Mouse (Mus musculus): ENCODE measurements around the gene Tns2.
"Not testable (repeated sequence)": the region's sequence is repeated elsewhere in the genome, so short reads cannot be mapped to it uniquely, and the experiment has no call there.

Gene Tns2

GRCm38 (mm10) chr15:102136129-102136758 lies 36.0 kb downstream of the Tns2 start, which contains the start of gene Spryd3:
Gene Spryd3, minus strand, starts transcription at chr15:102136234.
- DNase-seq (ENCODE audit: low spot score in 2 of 2): peak; percentile 90 to 98

- no peak for DNase-seq (ENCODE audit: low spot score in 2 of 2)
Measured at GRCm38 (mm10) chr15:102141120-102141519, 40.9 kb downstream of the Tns2 start.

- DNase-seq (ENCODE audit: low spot score in 2 of 2): peak in 1 of 2 experiments; percentile 48
Measured at GRCm38 (mm10) chr15:102142914-102143912, 43.0 kb downstream of the Tns2 start.

- peak in 1 of 2 experiments; percentile 30 for DNase-seq (ENCODE audit: low spot score in 2 of 2)
Measured at GRCm38 (mm10) chr15:102144274-102144711, 44.1 kb downstream of the Tns2 start, which contains the start of gene Igfbp6. Gene Igfbp6, plus strand, starts transcription at chr15:102144362.

GRCm38 (mm10) chr15:102144726-102145125 lies 44.5 kb downstream of the Tns2 start:
- no peak for DNase-seq (ENCODE audit: low spot score in 2 of 2)

- peak in 1 of 2 experiments; percentile 66 for DNase-seq (ENCODE audit: low spot score in 2 of 2)
Measured at GRCm38 (mm10) chr15:102145330-102145729, 45.1 kb downstream of the Tns2 start.

GRCm38 (mm10) chr15:102146089-102146488 lies 45.9 kb downstream of the Tns2 start:
- no peak for DNase-seq (ENCODE audit: low spot score in 2 of 2)

GRCm38 (mm10) chr15:102146882-102147281 lies 46.7 kb downstream of the Tns2 start:
- DNase-seq (ENCODE audit: low spot score in 2 of 2): peak in 1 of 2 experiments; percentile 52

- DNase-seq (ENCODE audit: low spot score in 2 of 2): no peak
Measured at GRCm38 (mm10) chr15:102147674-102148402, 47.6 kb downstream of the Tns2 start.

GRCm38 (mm10) chr15:102149561-102149960 lies 49.3 kb downstream of the Tns2 start:
- no peak for DNase-seq (ENCODE audit: low spot score in 2 of 2)

- no peak for DNase-seq (ENCODE audit: low spot score in 2 of 2)
Measured at GRCm38 (mm10) chr15:102150301-102151135, 50.3 kb downstream of the Tns2 start, which contains the start of gene Soat2. Gene Soat2, plus strand, starts transcription at chr15:102150526.

GRCm38 (mm10) chr15:102152646-102153045 lies 52.4 kb downstream of the Tns2 start:
- DNase-seq (ENCODE audit: low spot score in 2 of 2): no peak

GRCm38 (mm10) chr15:102155006-102155405 lies 54.8 kb downstream of the Tns2 start:
- DNase-seq (ENCODE audit: low spot score in 2 of 2): not testable (repeated sequence)

GRCm38 (mm10) chr15:102156836-102157235 lies 56.6 kb downstream of the Tns2 start:
- DNase-seq (ENCODE audit: low spot score in 2 of 2): no peak

- no peak for DNase-seq (ENCODE audit: low spot score in 2 of 2)
Measured at GRCm38 (mm10) chr15:102160415-102161060, 60.3 kb downstream of the Tns2 start.

GRCm38 (mm10) chr15:102163900-102164693 lies 63.9 kb downstream of the Tns2 start:
- DNase-seq (ENCODE audit: low spot score in 2 of 2): no peak

GRCm38 (mm10) chr15:102165468-102166100 lies 65.4 kb downstream of the Tns2 start:
- DNase-seq (ENCODE audit: low spot score in 2 of 2): no peak
